Mouse (Mus musculus): Measurements from ENCODE around the gene Atg101.
A peak's percentile ranks its signal among the peaks of the same experiment; 100 is the strongest.

- TF ChIP-seq CTCF (IDR thresholded peaks at IDR 0.05) = peak; percentile 66
- peak; percentile 39; the same call in 1 of the 2 replicates for TF ChIP-seq EP300 (IDR thresholded peaks at IDR 0.05)
Observed at GRCm38 (mm10) chr15:101246231-101247154, 37.6 kb upstream of the Atg101 start.
